Mouse (Mus musculus) macrophage (primary cell): Measurements from ENCODE around the gene Slc25a4. TPM values are rescaled to one million over a fixed set of nuclear protein-coding genes. Genes with fewer than 3 reads are reported as not detected.

Experiments used
- H3K27ac ChIP-seq: fragments of 350-480 bp; formaldehyde crosslinking; 2 replicates; pipeline ENCODE4 v1.9.0; 2021
- H3K36me3 ChIP-seq: fragments of 350-480 bp; formaldehyde crosslinking; 2 replicates; pipeline ENCODE4 v1.9.0; 2021; ENCODE audit errors: inconsistent target
- H3K4me3 ChIP-seq: fragments of 350-480 bp; formaldehyde crosslinking; 2 replicates; pipeline ENCODE4 v1.9.0; 2021; ENCODE audit errors: inconsistent target
- H3K79me2 ChIP-seq: fragments of 350-480 bp; formaldehyde crosslinking; 2 replicates; pipeline ENCODE4 v1.9.0; 2021; ENCODE audit errors: inconsistent target
- WGBS: methylation state at CpG from one replicate; pipeline ENCODE4 v1.1.7; 2026; ENCODE audit warnings: inconsistent platforms; ENCODE audit not compliant: missing documents; 5-methylcytosine and 5-hydroxymethylcytosine counted together
- polyA plus RNA-seq: library from polyadenylated mRNA; stranded (reverse); fragments of 250-400 nt; gene quantifications from 3 replicates; pipeline ENCODE4 v1.2.4, GENCODE M21; 2018; ENCODE audit warnings: inconsistent platforms

The Slc25a4 gene
- polyA plus RNA-seq, 1 experiment from 2014 or later = 90.6 TPM

DNA sequence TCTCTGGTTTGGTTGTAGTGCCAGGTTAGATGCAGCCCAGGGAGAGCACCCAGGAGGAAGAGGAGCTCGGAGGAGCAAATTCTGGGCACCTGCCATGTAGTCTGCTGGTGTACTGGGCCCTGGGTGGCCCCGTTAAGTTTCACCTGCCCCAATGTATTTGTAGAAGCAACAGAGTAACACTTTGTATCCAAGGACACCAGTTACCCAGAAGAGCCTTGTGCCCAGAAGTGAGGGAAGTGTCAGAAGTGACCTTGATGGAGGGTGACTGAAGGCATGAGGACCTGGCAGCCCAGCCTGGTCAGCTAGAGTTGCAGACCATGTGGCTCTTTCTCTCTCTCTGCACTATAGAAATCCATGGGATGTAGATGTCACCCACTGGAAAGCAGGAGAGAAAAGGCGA, 9.5 kb upstream of the Slc25a4 start:
- no peaks in the 10 kb centered on the region for H3K36me3 ChIP-seq
- H3K79me2 ChIP-seq = no peaks in the 10 kb centered on the region
- WGBS = 92% methylated on average over 3 of the region's 3 CpGs
- H3K4me3 ChIP-seq = no peak overlapping the region
- H3K27ac ChIP-seq = no peak overlapping the region

DNA sequence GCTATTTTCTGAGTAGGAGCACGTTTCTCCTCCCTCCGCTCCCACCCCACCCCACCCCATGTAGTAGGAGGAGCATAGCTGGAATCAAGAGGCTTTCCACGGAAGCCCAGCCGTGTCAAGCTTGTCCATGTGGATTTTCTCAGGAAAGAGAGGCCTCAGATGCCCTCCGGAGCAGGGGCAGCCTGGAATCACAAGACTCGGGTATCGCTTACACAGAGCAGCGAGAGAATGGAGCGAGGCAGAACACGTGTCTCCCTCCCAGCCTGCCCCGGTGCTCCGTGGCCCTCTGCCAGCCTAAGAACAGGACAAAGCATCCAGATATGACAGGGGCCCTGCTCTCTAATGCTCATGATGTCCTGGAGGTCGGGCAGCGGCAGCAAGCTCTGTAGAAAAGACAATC, 5.8 kb upstream of the Slc25a4 start:
- Histone ChIP-seq H3K4me3 (peak overlapping the region; percentile 17; the same call in 1 of the 2 replicates), H3K27ac (no peak overlapping the region), H3K36me3 (no peaks in the 10 kb centered on the region), H3K79me2 (no peaks in the 10 kb centered on the region)
- WGBS = 6% methylated on average over 14 of the region's 14 CpGs

DNA sequence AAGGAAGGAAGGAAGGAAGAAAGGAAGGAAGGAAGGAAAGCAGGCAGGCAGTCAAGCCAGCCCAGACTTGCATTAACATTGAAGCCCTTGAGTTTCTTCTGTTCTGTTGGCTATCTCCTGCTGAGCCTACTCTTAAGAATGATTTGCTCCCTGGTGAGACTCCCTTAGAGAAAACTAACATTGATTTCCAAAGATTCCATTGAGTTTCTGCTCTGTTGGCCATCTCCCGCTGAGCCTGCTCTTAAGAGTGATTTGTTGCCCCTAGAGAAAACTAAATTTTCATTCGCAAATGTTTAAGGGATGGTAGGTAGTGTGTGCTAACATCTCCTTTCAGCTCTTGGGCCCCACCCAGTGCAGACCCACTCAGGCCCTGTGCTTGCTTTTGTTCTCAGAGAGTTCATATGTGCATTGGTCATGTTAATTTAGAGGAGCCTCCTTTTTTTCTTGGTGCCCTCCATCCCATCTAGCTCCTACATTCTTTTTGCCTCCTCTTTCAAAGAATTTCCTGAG, 2.9 kb upstream of the Slc25a4 start:
- Histone ChIP-seq H3K4me3 (no peak overlapping the region), H3K79me2 (peaks cover 14% of the 10 kb centered on the region), H3K36me3 (no peaks in the 10 kb centered on the region), H3K27ac (no peak overlapping the region)
- 94% methylated on average over 2 of the region's 2 CpGs for WGBS

DNA sequence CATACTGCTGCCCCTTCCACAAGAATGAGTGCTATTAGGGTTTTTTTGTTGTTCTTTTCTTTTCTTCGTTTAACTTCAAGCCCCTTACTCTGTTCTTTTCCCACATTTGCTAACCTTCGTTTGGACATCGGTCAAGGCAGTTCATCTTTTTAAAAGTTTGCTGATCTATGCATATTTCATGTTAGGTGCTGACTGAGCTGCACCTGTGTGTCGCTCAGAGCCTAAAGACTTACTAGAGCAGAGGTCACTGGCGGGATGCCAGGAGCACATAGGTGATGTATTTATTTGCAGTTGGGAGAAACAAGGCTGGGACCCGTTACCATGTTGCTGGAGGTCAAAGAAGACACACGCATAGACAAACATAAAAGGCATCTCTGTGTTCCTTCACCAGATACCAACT, 1.1 kb upstream of the Slc25a4 start:
- 85% methylated on average over 6 of the region's 7 CpGs for WGBS
- peaks cover 19% of the 10 kb centered on the region for H3K79me2 ChIP-seq
- no peak overlapping the region for H3K27ac ChIP-seq
- peaks cover 12% of the 10 kb centered on the region; the same call in 1 of the 2 replicates for H3K36me3 ChIP-seq
- H3K4me3 ChIP-seq = no peak overlapping the region

DNA sequence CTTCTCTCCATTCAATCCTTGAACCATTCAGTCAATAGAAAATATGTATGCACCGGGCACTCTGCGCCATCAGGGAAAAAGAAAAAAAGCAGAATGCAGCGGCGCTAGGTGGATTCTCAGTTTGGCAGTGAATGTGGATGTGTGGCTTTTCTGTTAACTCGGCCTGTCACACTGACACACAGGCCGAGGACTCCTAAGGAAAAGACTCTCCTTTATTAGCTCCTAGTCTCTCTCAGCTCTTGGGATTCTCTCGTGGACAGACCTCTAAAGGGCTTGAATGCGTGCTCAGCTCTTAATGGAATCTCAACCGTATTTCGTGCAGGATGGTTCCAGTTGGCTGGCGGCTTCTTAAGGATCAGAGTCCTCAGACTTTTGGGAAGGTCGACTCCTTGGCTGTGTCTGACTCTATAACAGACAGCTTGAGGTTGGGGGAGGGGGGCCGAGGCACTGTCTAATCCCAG, 557 bp upstream of the Slc25a4 start:
- H3K27ac ChIP-seq = peak overlapping the region; percentile 46; the same call in 1 of the 2 replicates
- peak overlapping the region; percentile 75 for H3K4me3 ChIP-seq
- peaks cover 17% of the 10 kb centered on the region; the same call in 1 of the 2 replicates for H3K36me3 ChIP-seq
- 47% methylated on average over 13 of the region's 13 CpGs for WGBS
- peaks cover 19% of the 10 kb centered on the region for H3K79me2 ChIP-seq

DNA sequence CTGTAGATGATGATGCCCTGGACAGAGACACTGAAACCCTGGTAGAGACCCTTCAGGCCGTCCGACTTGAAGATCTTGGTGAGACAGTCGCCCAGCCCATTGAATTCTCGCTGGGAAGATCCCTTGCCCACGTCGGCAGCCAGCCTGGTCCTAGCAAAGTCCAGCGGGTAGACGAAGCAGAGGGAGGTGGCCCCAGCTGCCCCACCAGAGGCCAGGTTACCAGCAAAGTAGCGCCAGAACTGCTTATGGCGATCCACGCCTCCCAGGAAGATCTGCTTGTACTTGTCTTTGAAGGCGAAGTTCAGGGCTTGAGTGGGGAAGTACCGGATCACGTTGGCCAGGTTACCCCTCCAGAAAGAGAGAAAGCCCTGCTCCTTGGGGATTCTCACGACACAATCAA, 2.0 kb downstream of the Slc25a4 start:
- Histone ChIP-seq H3K27ac (no peak overlapping the region), H3K36me3 (peaks cover 27% of the 10 kb centered on the region; the same call in 1 of the 2 replicates), H3K79me2 (peaks cover 19% of the 10 kb centered on the region), H3K4me3 (no peak overlapping the region)
- 95% methylated on average over 14 of the region's 15 CpGs for WGBS

DNA sequence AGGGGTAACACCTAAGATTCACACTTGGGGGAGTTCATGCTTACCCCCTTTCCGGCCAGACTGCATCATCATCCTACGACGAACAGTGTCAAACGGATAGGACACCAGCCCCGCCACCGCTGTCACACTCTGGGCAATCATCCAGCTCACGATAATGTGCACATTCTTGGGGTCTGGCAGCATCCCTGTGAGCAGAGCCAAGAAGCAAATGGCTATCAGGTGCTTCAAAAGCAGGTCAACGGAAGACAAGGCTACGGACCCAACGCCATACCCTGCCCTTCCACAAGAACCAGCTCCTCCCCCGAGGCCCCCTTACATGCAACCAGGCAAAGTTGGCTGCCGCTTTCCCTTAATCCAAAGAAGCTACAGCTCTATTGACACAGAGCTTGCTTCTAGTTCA, 2.7 kb downstream of the Slc25a4 start:
- Histone ChIP-seq H3K4me3 (no peak overlapping the region), H3K79me2 (peaks cover 19% of the 10 kb centered on the region), H3K27ac (no peak overlapping the region), H3K36me3 (peaks cover 27% of the 10 kb centered on the region; the same call in 1 of the 2 replicates)
- 94% methylated on average over 12 of the region's 12 CpGs for WGBS

DNA sequence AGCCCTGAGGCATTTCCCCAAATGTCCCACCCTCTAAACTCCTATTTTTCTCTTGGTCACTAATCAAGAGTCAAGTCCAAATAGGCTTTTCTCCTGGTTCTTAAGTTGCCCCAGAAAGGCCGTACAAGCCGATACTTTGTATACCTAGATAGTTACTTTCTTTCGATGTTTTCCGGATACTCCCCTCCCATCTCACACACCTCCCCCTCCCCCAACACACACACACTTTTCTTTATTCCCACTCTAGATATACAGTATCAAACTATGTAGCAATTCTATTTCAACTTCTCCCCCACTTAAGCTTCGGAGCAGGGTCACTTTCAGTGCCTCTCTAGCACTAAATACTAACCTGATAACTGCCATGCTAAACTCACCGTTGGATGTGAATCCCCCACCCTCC, 5.0 kb downstream of the Slc25a4 start:
- Histone ChIP-seq H3K4me3 (no peak overlapping the region), H3K27ac (no peak overlapping the region), H3K79me2 (peaks cover 19% of the 10 kb centered on the region), H3K36me3 (peaks cover 27% of the 10 kb centered on the region; the same call in 1 of the 2 replicates)
- WGBS = 93% methylated on average over 6 of the region's 6 CpGs

DNA sequence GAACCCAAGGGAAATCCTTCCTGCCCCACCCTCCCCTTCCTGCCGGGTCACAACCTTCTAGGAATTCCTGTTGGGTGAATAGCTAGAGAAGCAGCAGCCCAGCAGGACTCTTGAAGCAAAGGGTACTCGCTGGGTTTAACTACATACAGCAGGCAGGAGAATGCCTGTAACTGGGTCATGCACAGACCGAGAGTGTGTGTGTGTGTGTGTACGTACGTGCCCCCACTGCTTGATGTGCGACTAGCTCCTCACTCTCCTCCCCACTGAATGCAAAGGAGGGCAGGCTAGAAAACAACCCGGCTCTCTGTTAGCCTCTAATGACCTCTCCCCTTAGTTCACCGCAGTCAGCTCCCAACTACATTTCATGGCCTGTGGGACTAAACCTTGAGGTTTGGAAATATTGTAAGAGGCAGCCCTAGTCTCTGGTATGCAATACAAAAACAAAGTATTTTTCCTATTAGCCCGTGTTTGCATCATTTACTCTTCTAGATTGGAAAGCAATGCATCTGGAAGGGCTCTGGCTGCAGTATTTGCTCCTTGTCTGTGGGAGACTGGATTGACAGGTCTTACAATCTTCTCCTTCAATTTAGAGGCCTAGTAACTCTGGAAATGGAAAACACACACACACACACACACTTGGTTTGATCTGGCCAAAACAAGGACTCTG, 6.0 kb downstream of the Slc25a4 start:
- peaks cover 27% of the 10 kb centered on the region; the same call in 1 of the 2 replicates for H3K36me3 ChIP-seq
- 97% methylated on average over 9 of the region's 9 CpGs for WGBS
- no peak overlapping the region for H3K4me3 ChIP-seq
- H3K27ac ChIP-seq = no peak overlapping the region
- H3K79me2 ChIP-seq = peaks cover 16% of the 10 kb centered on the region

DNA sequence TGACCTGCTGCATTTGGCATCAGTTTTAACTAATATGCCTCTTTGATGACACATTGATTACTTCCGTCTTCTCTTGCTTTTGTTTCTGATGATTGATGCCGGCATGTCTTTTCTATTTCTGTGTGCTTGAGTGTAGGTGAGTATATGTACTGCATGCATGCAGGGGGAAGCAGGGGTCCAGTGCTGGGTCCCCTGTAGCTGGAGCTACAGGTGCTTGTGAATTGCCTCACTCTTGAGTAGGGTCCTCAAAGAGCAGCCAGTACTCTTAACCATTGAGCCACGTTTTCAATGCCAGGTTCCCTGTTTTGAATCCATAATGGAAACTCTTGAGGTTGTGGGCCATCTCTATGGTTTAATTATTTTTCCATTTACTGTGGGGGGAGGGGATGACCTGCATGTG, 6.8 kb downstream of the Slc25a4 start:
- Histone ChIP-seq H3K4me3 (no peak overlapping the region), H3K27ac (no peak overlapping the region), H3K79me2 (peaks cover 8% of the 10 kb centered on the region), H3K36me3 (peaks cover 27% of the 10 kb centered on the region; the same call in 1 of the 2 replicates)
- WGBS = 100% methylated on average over 3 of the region's 3 CpGs

DNA sequence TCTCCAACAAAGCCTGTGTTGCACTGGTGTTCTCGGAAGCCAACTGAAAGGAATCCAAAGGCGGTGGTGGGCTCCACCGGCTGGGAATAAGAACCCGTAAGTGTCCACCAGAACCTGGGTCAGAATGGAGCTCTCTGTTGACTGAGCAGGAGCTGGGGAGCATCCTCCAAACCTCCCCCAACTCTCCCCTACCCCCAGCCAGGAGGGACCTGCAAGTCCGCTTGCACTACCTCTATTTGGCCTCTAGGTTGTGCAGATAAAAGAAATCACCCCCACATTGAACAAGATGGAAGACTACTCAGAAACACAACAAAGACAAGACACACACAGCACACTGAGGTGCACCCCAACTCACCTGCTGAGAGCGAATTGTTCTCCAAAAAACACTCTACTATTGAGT, 8.7 kb downstream of the Slc25a4 start:
- WGBS = 96% methylated on average over 6 of the region's 6 CpGs
- H3K79me2 ChIP-seq = no peaks in the 10 kb centered on the region
- peaks cover 16% of the 10 kb centered on the region; the same call in 1 of the 2 replicates for H3K36me3 ChIP-seq
- H3K27ac ChIP-seq = no peak overlapping the region
- H3K4me3 ChIP-seq = no peak overlapping the region

DNA sequence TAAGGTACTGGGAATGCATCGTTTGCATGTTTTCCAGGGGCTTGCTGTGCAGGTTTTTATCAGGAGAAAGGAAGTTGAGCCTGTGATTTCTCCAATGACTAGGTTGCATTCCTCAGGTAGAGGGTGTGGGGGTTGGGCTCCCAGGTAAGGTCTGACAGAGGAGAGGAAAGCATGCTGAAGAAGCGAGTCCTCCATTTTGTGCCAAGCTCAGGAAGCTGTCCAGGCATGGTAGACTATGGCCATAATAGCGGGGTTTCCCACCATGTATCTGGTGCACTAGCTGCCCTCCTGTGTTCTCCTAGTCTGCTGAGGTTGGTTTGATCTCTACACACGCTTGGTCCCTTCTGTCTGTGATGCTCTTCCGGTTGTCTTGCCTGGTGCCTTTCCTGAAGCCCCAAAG, 13.4 kb downstream of the Slc25a4 start:
- WGBS = 97% methylated on average over 5 of the region's 5 CpGs
- Histone ChIP-seq H3K4me3 (no peak overlapping the region), H3K79me2 (no peaks in the 10 kb centered on the region), H3K36me3 (no peaks in the 10 kb centered on the region), H3K27ac (no peak overlapping the region)

DNA sequence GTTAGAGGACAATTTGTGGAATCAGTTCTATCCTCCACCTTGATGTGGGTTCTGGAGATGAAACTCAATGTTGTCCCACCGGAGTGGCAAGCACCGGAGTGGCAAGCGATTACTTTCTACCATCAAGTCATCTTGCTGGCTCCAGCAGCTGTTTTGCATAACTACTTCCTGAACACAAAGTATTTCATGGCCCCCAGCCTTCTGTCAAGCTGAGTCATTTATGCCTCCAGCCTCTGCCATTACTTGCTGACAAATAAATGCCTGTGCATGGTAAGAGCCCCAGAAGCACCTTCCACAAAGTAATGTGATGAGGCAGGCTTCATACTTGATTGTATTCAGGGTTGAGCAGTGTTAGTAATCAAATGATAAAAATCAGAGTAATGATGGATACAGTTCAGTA, 14.2 kb downstream of the Slc25a4 start:
- H3K27ac ChIP-seq = no peak overlapping the region
- H3K79me2 ChIP-seq = no peaks in the 10 kb centered on the region
- peaks cover 7% of the 10 kb centered on the region for H3K36me3 ChIP-seq
- no peak overlapping the region for H3K4me3 ChIP-seq
- WGBS = 75% methylated on average over 3 of the region's 3 CpGs

DNA sequence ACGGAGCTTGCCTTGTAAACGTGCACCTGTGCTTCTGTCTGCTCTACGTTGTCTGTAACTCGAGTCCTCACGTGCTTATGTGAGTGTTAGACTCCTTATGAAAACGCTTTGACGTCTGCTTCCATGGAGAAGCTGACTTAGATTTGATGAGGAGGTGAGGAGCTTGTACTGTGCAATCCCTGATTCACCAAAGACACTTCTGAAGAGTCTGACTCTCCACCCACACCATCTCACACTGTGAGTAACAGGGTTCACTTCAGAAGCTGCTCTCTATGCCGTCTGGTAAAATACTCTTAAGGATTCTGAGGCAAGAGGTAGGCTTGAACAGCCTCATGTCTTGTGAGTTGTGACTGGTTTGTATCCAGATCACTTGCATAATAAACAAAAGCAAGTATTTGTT, 18.0 kb downstream of the Slc25a4 start:
- Histone ChIP-seq H3K27ac (no peak overlapping the region), H3K36me3 (peaks cover 15% of the 10 kb centered on the region), H3K79me2 (no peaks in the 10 kb centered on the region), H3K4me3 (no peak overlapping the region)
- WGBS = 96% methylated on average over 8 of the region's 8 CpGs

DNA sequence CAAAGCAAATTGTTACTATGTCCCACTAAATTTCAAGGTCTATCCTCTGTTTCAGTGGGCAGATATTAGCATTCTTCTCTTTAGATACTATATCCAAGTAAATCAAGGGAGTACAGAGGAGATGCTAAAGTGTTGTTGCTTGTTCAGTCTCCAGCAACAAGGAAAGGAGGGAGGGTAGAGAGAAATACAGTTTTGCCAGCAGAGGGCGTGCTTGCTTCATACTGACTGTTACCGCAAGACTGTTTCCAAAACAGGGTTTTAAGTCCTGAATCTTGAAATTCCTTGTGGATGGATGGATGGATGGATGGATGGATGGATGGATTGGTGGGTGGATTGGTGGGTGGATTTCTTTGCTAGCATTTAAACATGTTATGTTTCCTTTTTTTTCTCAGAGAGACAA, 25.7 kb downstream of the Slc25a4 start:
- 15% methylated on average over 2 of the region's 2 CpGs for WGBS
- Histone ChIP-seq H3K27ac (no peak overlapping the region), H3K79me2 (no peaks in the 10 kb centered on the region), H3K4me3 (no peak overlapping the region), H3K36me3 (peaks cover 10% of the 10 kb centered on the region; the same call in 1 of the 2 replicates)
